Mouse (Mus musculus) stomach, embryonic 16.5 days (tissue): Measurements from ENCODE around the gene Rap2a. TPM values are rescaled to one million over a fixed set of nuclear protein-coding genes. Genes with fewer than 3 reads are reported as not detected.
A peak's percentile ranks its signal among the peaks of the same experiment; 100 is the strongest.

Experiments
- ATAC-seq: fragments of 200-750 bp; cut with Nextera tagmentation; 2 replicates; pipeline ENCODE4 v1.8.0; 2017; ENCODE audit warnings: moderate number of reproducible peaks, moderate TSS enrichment; ENCODE audit not compliant: insufficient read depth, low FRiP score
- H3K27ac ChIP-seq: fragments of 300-500 bp; sonication (generic); 2 replicates; pipeline ENCODE4 v1.5.1; 2014; ENCODE audit warnings: low read length
- H3K27me3 ChIP-seq: fragments of 300-500 bp; sonication (generic); 2 replicates; pipeline ENCODE4 v1.6.1; 2014; ENCODE audit warnings: low read length, control low read depth, mixed read lengths; ENCODE audit not compliant: control insufficient read depth, insufficient read depth
- H3K36me3 ChIP-seq: fragments of 300-500 bp; sonication (generic); 2 replicates; pipeline ENCODE4 v1.6.1; 2014; ENCODE audit warnings: low read length; ENCODE audit not compliant: control insufficient read depth, insufficient read depth
- H3K4me1 ChIP-seq: fragments of 300-500 bp; sonication (generic); 2 replicates; pipeline ENCODE4 v1.6.1; 2014; ENCODE audit warnings: low read length, control low read depth, mixed read lengths; ENCODE audit not compliant: control insufficient read depth, insufficient read depth
- H3K4me2 ChIP-seq: fragments of 300-500 bp; sonication (generic); 2 replicates; pipeline ENCODE4 v1.6.1; 2014; ENCODE audit warnings: low read depth, low read length, mixed read lengths
- H3K4me3 ChIP-seq: fragments of 300-500 bp; sonication (generic); replicated peaks from 2 replicates; pipeline ENCODE4 v1.5.1; 2014; ENCODE audit warnings: mild to moderate bottlenecking, low read length
- H3K9ac ChIP-seq: fragments of 300-500 bp; sonication (generic); 2 replicates; pipeline ENCODE4 v1.6.1; 2014; ENCODE audit warnings: low read length
- H3K9me3 ChIP-seq: fragments of 300-500 bp; sonication (generic); replicated peaks from 2 replicates; pipeline ENCODE4 v1.6.1; 2016; ENCODE audit warnings: low read length, control low read depth; ENCODE audit not compliant: control insufficient read depth
- WGBS: fragments of 180-500 bp; shearing (Covaris S2); extraction: QIAGEN DNeasy Blood & Tissue Kit; methylation state at CpG from one replicate; pipeline ENCODE4 v1.1.7; 2014; 5-methylcytosine and 5-hydroxymethylcytosine counted together
- polyA plus RNA-seq: library from polyadenylated mRNA; unstranded; fragments of >200 nt; fragmentation: Nextera tagmentation; extraction: Ambion mirVana; gene quantifications from 2 replicates; pipeline ENCODE4 v1.2.1, GENCODE M21; 2015

Rap2a gene
- polyA plus RNA-seq, 1 experiment from 2014 or later: 7.9 TPM

- Histone ChIP-seq H3K9me3 (no peaks in the 10 kb centered on the region), H3K27me3 (no peaks in the 10 kb centered on the region), H3K36me3 (no peaks in the 10 kb centered on the region), H3K4me2 (no peak overlapping the region), H3K9ac (no peak overlapping the region), H3K4me1 (peaks cover 8% of the 10 kb centered on the region), H3K4me3 (no peak overlapping the region), H3K27ac (no peak overlapping the region)
- WGBS: 73% methylated on average over 1 of the region's 1 CpGs
- no peak for ATAC-seq
Measured at GRCm38 (mm10) chr14:120519921-120520320, 41.7 kb downstream of the Rap2a start.

- no peak overlapping the region for H3K4me2 ChIP-seq
- H3K27ac ChIP-seq: no peak overlapping the region
- H3K4me1 ChIP-seq: peaks cover 2% of the 10 kb centered on the region; the same call in 1 of the 2 replicates
- no peaks in the 10 kb centered on the region for H3K9me3 ChIP-seq
- H3K27me3 ChIP-seq: no peaks in the 10 kb centered on the region
- no peak overlapping the region for H3K9ac ChIP-seq
- H3K36me3 ChIP-seq: no peaks in the 10 kb centered on the region
- WGBS: 50% methylated on average over 3 of the region's 3 CpGs
- H3K4me3 ChIP-seq: no peak overlapping the region
- no peak for ATAC-seq
Measured at GRCm38 (mm10) chr14:120520843-120521242, 42.6 kb downstream of the Rap2a start.

GRCm38 (mm10) chr14:120523296-120523695, 45.1 kb downstream of the Rap2a start:
- Histone ChIP-seq H3K9me3 (no peaks in the 10 kb centered on the region), H3K36me3 (no peaks in the 10 kb centered on the region), H3K9ac (no peak overlapping the region)

GRCm38 (mm10) chr14:120525644-120526043, 47.4 kb downstream of the Rap2a start:
- peaks cover 2% of the 10 kb centered on the region; the same call in 1 of the 2 replicates for H3K4me1 ChIP-seq
- H3K4me2 ChIP-seq: no peak overlapping the region
- no peaks in the 10 kb centered on the region for H3K27me3 ChIP-seq
- H3K27ac ChIP-seq: no peak overlapping the region
- 62% methylated on average over 2 of the region's 2 CpGs for WGBS
- no peak overlapping the region for H3K4me3 ChIP-seq
- no peak overlapping the region for H3K9ac ChIP-seq
- H3K9me3 ChIP-seq: no peaks in the 10 kb centered on the region
- no peak for ATAC-seq
- H3K36me3 ChIP-seq: no peaks in the 10 kb centered on the region

More at GRCm38 (mm10) chr14:120523296-120523695, 45.1 kb downstream of the Rap2a start:
- Histone ChIP-seq H3K27me3 (no peaks in the 10 kb centered on the region), H3K4me1 (peaks cover 2% of the 10 kb centered on the region; the same call in 1 of the 2 replicates), H3K4me2 (no peak overlapping the region), H3K27ac (no peak overlapping the region), H3K4me3 (no peak overlapping the region)
- WGBS: 92% methylated on average over 5 of the region's 5 CpGs
- no peak for ATAC-seq

- 93% methylated on average over 3 of the region's 3 CpGs for WGBS
- H3K4me1 ChIP-seq: peaks cover 11% of the 10 kb centered on the region
- no peak overlapping the region for H3K4me2 ChIP-seq
- H3K9ac ChIP-seq: no peak overlapping the region
- no peaks in the 10 kb centered on the region for H3K27me3 ChIP-seq
- ATAC-seq: no peak
- H3K4me3 ChIP-seq: no peak overlapping the region
- no peak overlapping the region; the same call in 1 of the 2 replicates for H3K27ac ChIP-seq
- H3K36me3 ChIP-seq: no peaks in the 10 kb centered on the region
- no peaks in the 10 kb centered on the region for H3K9me3 ChIP-seq
Measured at GRCm38 (mm10) chr14:120533301-120533700, 55.1 kb downstream of the Rap2a start.

GRCm38 (mm10) chr14:120534841-120535271, 56.6 kb downstream of the Rap2a start:
- Histone ChIP-seq H3K9me3 (no peaks in the 10 kb centered on the region), H3K36me3 (no peaks in the 10 kb centered on the region), H3K4me2 (no peak overlapping the region), H3K27me3 (no peaks in the 10 kb centered on the region), H3K4me1 (peaks cover 11% of the 10 kb centered on the region), H3K27ac (peak overlapping the region; percentile 76), H3K4me3 (no peak overlapping the region), H3K9ac (no peak overlapping the region)
- peak; percentile 72 for ATAC-seq
- WGBS: 30% methylated on average over 3 of the region's 3 CpGs

GRCm38 (mm10) chr14:120535446-120535845, 57.2 kb downstream of the Rap2a start:
- no peaks in the 10 kb centered on the region for H3K9me3 ChIP-seq
- no peak; the same call in 1 of the 2 replicates for ATAC-seq
- peaks cover 11% of the 10 kb centered on the region for H3K4me1 ChIP-seq
- no peaks in the 10 kb centered on the region for H3K27me3 ChIP-seq
- no peak overlapping the region for H3K9ac ChIP-seq
- no peaks in the 10 kb centered on the region for H3K36me3 ChIP-seq
- H3K4me3 ChIP-seq: no peak overlapping the region
- H3K27ac ChIP-seq: peak overlapping the region; percentile 76
- H3K4me2 ChIP-seq: no peak overlapping the region
- WGBS: 37% methylated on average over 4 of the region's 4 CpGs

- no peak overlapping the region for H3K4me3 ChIP-seq
- WGBS: 59% methylated on average over 3 of the region's 3 CpGs
- H3K4me2 ChIP-seq: no peak overlapping the region
- peak overlapping the region; percentile 76 for H3K27ac ChIP-seq
- no peaks in the 10 kb centered on the region for H3K9me3 ChIP-seq
- no peaks in the 10 kb centered on the region for H3K36me3 ChIP-seq
- H3K4me1 ChIP-seq: peaks cover 11% of the 10 kb centered on the region
- no peaks in the 10 kb centered on the region for H3K27me3 ChIP-seq
- no peak for ATAC-seq
- no peak overlapping the region for H3K9ac ChIP-seq
Measured at GRCm38 (mm10) chr14:120535924-120536323, 57.7 kb downstream of the Rap2a start.

- Histone ChIP-seq H3K27me3 (no peaks in the 10 kb centered on the region), H3K36me3 (no peaks in the 10 kb centered on the region), H3K4me3 (no peak overlapping the region), H3K9me3 (no peaks in the 10 kb centered on the region), H3K4me2 (no peak overlapping the region), H3K9ac (no peak overlapping the region), H3K27ac (no peak overlapping the region), H3K4me1 (peaks cover 5% of the 10 kb centered on the region; the same call in 1 of the 2 replicates)
- WGBS: 81% methylated on average over 2 of the region's 2 CpGs
- no peak for ATAC-seq
Measured at GRCm38 (mm10) chr14:120539128-120539527, 60.9 kb downstream of the Rap2a start.
